Mouse (Mus musculus) embryo, embryonic 9.5 days (tissue): Measurements from ENCODE around the gene Lrrc29.

ENCODE experiments used
- DNase-seq: peaks from one replicate; pipeline ENCODE4 v3.0.0-alpha.2; 2017; ENCODE audit errors: extremely low spot score

Gene Lrrc29

GRCm38 (mm10) chr8:105266775-105267174 lies 59.3 kb downstream of the Lrrc29 start:
- DNase-seq, result no peak

GRCm38 (mm10) chr8:105265128-105265527 lies 61.0 kb downstream of the Lrrc29 start:
- no peak for DNase-seq

- peak; percentile 78 for DNase-seq
These were observed 61.8 kb downstream of the Lrrc29 start, which contains the start of the genes Tradd and Fbxl8 for GRCm38 (mm10) chr8:105264024-105264982. Gene Tradd (minus strand): TSS chr8:105264609. Gene Fbxl8 (plus strand): TSS chr8:105264648.

- DNase-seq, result no peak
These were observed 62.7 kb downstream of the Lrrc29 start for GRCm38 (mm10) chr8:105263244-105263912.
